Mouse (Mus musculus): ENCODE results near the gene Fbxl13. TPM values are rescaled to one million over a fixed set of nuclear protein-coding genes. Genes with fewer than 3 reads are reported as not detected.
A peak's percentile ranks its signal among the peaks of the same experiment; 100 is the strongest.

Gene Fbxl13
- total RNA-seq (2014; fragmentation: Nextera tagmentation) (not detected in 2 replicates), total RNA-seq (2017) (0.11 TPM in 1 of 2 replicates, not detected in the other), polyA plus RNA-seq (2012) (not detected in 2 replicates)

GRCm38 (mm10) chr5:21645439-21646132 lies at the start of gene Fbxl13, which contains the start of gene Armc10:
Gene Fbxl13 (minus strand): TSS chr5:21645634.
Gene Armc10 (plus strand): TSS chr5:21645813.
- Histone ChIP-seq H3K4me3 (ENCODE audit: low read depth, low read length) (peak within 1 kb of the TSS; percentile 87), H3K36me3 (replicated peaks) (peaks cover 30% of the 10 kb centered on the region), H3K4me1 (ENCODE audit: insufficient read depth, low read depth, low read length) (peaks cover 21% of the 10 kb centered on the region), H3K27me3 (ENCODE audit: insufficient read depth, low read length) (peaks cover 23% of the 10 kb centered on the region), H3K9me3 (replicated peaks) (no peaks in the 10 kb centered on the region)
- peak; percentile 96 for ATAC-seq (ENCODE audit: extremely low read depth, insufficient number of reproducible peaks, low FRiP score, poor library complexity, severe bottlenecking)
- TF ChIP-seq POLR2AphosphoS5 (IDR thresholded peaks at IDR 0.05; ENCODE audit: insufficient replicate concordance, low read depth, low read length) (no peak), TAL1 (conservative IDR thresholded peaks at IDR 0.05; ENCODE audit: low read depth, low read length) (no peak), GATA2 (IDR thresholded peaks at IDR 0.05; ENCODE audit: borderline replicate concordance, low read depth, low read length) (no peak), CTCF (IDR thresholded peaks at IDR 0.05; ENCODE audit: low read depth, low read length) (no peak), GATA1 (IDR thresholded peaks at IDR 0.05; ENCODE audit: borderline replicate concordance, low read length) (no peak)
- DNase-seq (ENCODE audit: low spot score): peak; percentile 80

GRCm38 (mm10) chr5:21694854-21695490 lies 49.5 kb upstream of the Fbxl13 start:
- no peak for ATAC-seq (ENCODE audit: extremely low read depth, insufficient number of reproducible peaks, low FRiP score, poor library complexity, severe bottlenecking)
- no peaks in the 10 kb centered on the region for H3K27me3 ChIP-seq (ENCODE audit: insufficient read depth, low read length)
- no peak for TF ChIP-seq GATA1 (IDR thresholded peaks at IDR 0.05; ENCODE audit: borderline replicate concordance, low read length)
- TF ChIP-seq CTCF (IDR thresholded peaks at IDR 0.05; ENCODE audit: low read depth, low read length): no peak
- no peak for TF ChIP-seq TAL1 (conservative IDR thresholded peaks at IDR 0.05; ENCODE audit: low read depth, low read length)
- TF ChIP-seq GATA2 (IDR thresholded peaks at IDR 0.05; ENCODE audit: borderline replicate concordance, low read depth, low read length): no peak
- TF ChIP-seq POLR2AphosphoS5 (IDR thresholded peaks at IDR 0.05; ENCODE audit: insufficient replicate concordance, low read depth, low read length): no peak

GRCm38 (mm10) chr5:21693372-21693870 lies 48.0 kb upstream of the Fbxl13 start:
- ATAC-seq (ENCODE audit: extremely low read depth, insufficient number of reproducible peaks, low FRiP score, poor library complexity, severe bottlenecking): no peak
- TF ChIP-seq GATA2 (IDR thresholded peaks at IDR 0.05; ENCODE audit: borderline replicate concordance, low read depth, low read length) (no peak), CTCF (IDR thresholded peaks at IDR 0.05; ENCODE audit: low read depth, low read length) (no peak), TAL1 (conservative IDR thresholded peaks at IDR 0.05; ENCODE audit: low read depth, low read length) (no peak), GATA1 (IDR thresholded peaks at IDR 0.05; ENCODE audit: borderline replicate concordance, low read length) (no peak), POLR2AphosphoS5 (IDR thresholded peaks at IDR 0.05; ENCODE audit: insufficient replicate concordance, low read depth, low read length) (no peak)
- no peaks in the 10 kb centered on the region for H3K27me3 ChIP-seq (ENCODE audit: insufficient read depth, low read length)
- no peaks in the 10 kb centered on the region for H3K9me3 ChIP-seq (replicated peaks)
- peaks cover 3% of the 10 kb centered on the region; the same call in 1 of the 2 replicates for H3K4me1 ChIP-seq (ENCODE audit: insufficient read depth, low read depth, low read length)
- no peak overlapping the region for H3K4me3 ChIP-seq (ENCODE audit: low read depth, low read length)
- DNase-seq (ENCODE audit: low spot score): no peak
- peaks cover 14% of the 10 kb centered on the region for H3K36me3 ChIP-seq (replicated peaks)

More at GRCm38 (mm10) chr5:21694854-21695490, 49.5 kb upstream of the Fbxl13 start:
- peaks cover 7% of the 10 kb centered on the region for H3K36me3 ChIP-seq (replicated peaks)
- no peak overlapping the region for H3K4me3 ChIP-seq (ENCODE audit: low read depth, low read length)
- no peaks in the 10 kb centered on the region for H3K9me3 ChIP-seq (replicated peaks)
- H3K4me1 ChIP-seq (ENCODE audit: insufficient read depth, low read depth, low read length): peaks cover 5% of the 10 kb centered on the region; the same call in 1 of the 2 replicates
- no peak for DNase-seq (ENCODE audit: low spot score)

GRCm38 (mm10) chr5:21692230-21692629 lies 46.8 kb upstream of the Fbxl13 start:
- Histone ChIP-seq H3K27me3 (ENCODE audit: insufficient read depth, low read length) (no peaks in the 10 kb centered on the region), H3K4me3 (ENCODE audit: low read depth, low read length) (no peak overlapping the region), H3K36me3 (replicated peaks) (peaks cover 15% of the 10 kb centered on the region), H3K9me3 (replicated peaks) (no peaks in the 10 kb centered on the region), H3K4me1 (ENCODE audit: insufficient read depth, low read depth, low read length) (peaks cover 3% of the 10 kb centered on the region; the same call in 1 of the 2 replicates)
- DNase-seq (ENCODE audit: low spot score) (no peak), ATAC-seq (ENCODE audit: extremely low read depth, insufficient number of reproducible peaks, low FRiP score, poor library complexity, severe bottlenecking) (no peak)
- TF ChIP-seq TAL1 (conservative IDR thresholded peaks at IDR 0.05; ENCODE audit: low read depth, low read length) (no peak), POLR2AphosphoS5 (IDR thresholded peaks at IDR 0.05; ENCODE audit: insufficient replicate concordance, low read depth, low read length) (no peak), GATA2 (IDR thresholded peaks at IDR 0.05; ENCODE audit: borderline replicate concordance, low read depth, low read length) (no peak)

- DNase-seq (ENCODE audit: low spot score): no peak
- Histone ChIP-seq H3K4me1 (ENCODE audit: insufficient read depth, low read depth, low read length) (peaks cover 2% of the 10 kb centered on the region; the same call in 1 of the 2 replicates), H3K27me3 (ENCODE audit: insufficient read depth, low read length) (no peaks in the 10 kb centered on the region), H3K9me3 (replicated peaks) (no peaks in the 10 kb centered on the region), H3K36me3 (replicated peaks) (peaks cover 31% of the 10 kb centered on the region), H3K4me3 (ENCODE audit: low read depth, low read length) (no peak overlapping the region)
- TF ChIP-seq POLR2AphosphoS5 (IDR thresholded peaks at IDR 0.05; ENCODE audit: insufficient replicate concordance, low read depth, low read length) (no peak), CTCF (IDR thresholded peaks at IDR 0.05; ENCODE audit: low read depth, low read length) (no peak), GATA2 (IDR thresholded peaks at IDR 0.05; ENCODE audit: borderline replicate concordance, low read depth, low read length) (no peak), GATA1 (IDR thresholded peaks at IDR 0.05; ENCODE audit: borderline replicate concordance, low read length) (no peak), TAL1 (conservative IDR thresholded peaks at IDR 0.05; ENCODE audit: low read depth, low read length) (no peak)
- no peak for ATAC-seq (ENCODE audit: extremely low read depth, insufficient number of reproducible peaks, low FRiP score, poor library complexity, severe bottlenecking)
These were observed 41.6 kb upstream of the Fbxl13 start for GRCm38 (mm10) chr5:21687042-21687441.

- H3K36me3 ChIP-seq (replicated peaks): peaks cover 42% of the 10 kb centered on the region
- H3K9me3 ChIP-seq (replicated peaks): no peaks in the 10 kb centered on the region
- no peaks in the 10 kb centered on the region for H3K27me3 ChIP-seq (ENCODE audit: insufficient read depth, low read length)
- peaks cover 2% of the 10 kb centered on the region; the same call in 1 of the 2 replicates for H3K4me1 ChIP-seq (ENCODE audit: insufficient read depth, low read depth, low read length)
- no peak for DNase-seq (ENCODE audit: low spot score)
- no peak for ATAC-seq (ENCODE audit: extremely low read depth, insufficient number of reproducible peaks, low FRiP score, poor library complexity, severe bottlenecking)
- no peak for TF ChIP-seq CTCF (IDR thresholded peaks at IDR 0.05; ENCODE audit: low read depth, low read length)
- TF ChIP-seq GATA1 (IDR thresholded peaks at IDR 0.05; ENCODE audit: borderline replicate concordance, low read length): no peak
- TF ChIP-seq GATA2 (IDR thresholded peaks at IDR 0.05; ENCODE audit: borderline replicate concordance, low read depth, low read length): no peak
- no peak for TF ChIP-seq TAL1 (conservative IDR thresholded peaks at IDR 0.05; ENCODE audit: low read depth, low read length)
- no peak for TF ChIP-seq POLR2AphosphoS5 (IDR thresholded peaks at IDR 0.05; ENCODE audit: insufficient replicate concordance, low read depth, low read length)
- H3K4me3 ChIP-seq (ENCODE audit: low read depth, low read length): no peak overlapping the region
These were observed 39.6 kb upstream of the Fbxl13 start for GRCm38 (mm10) chr5:21685001-21685400.

Data from G1E (cell line).